Mouse (Mus musculus) hindbrain, embryonic 13.5 days (tissue): ENCODE results near the gene Eva1b. TPM values are rescaled to one million over a fixed set of nuclear protein-coding genes. Genes with fewer than 3 reads are reported as not detected.
A peak's percentile ranks its signal among the peaks of the same experiment; 100 is the strongest.

Experiments
- ATAC-seq: fragments of 200-750 bp; cut with Nextera tagmentation; 2 replicates; pipeline ENCODE4 v1.8.0; 2017; ENCODE audit warnings: moderate TSS enrichment; ENCODE audit not compliant: low FRiP score
- H3K27ac ChIP-seq: fragments of 300-500 bp; sonication (generic); 2 replicates; pipeline ENCODE4 v1.5.1; 2015; ENCODE audit warnings: inconsistent platforms, mild to moderate bottlenecking, moderate library complexity
- H3K27me3 ChIP-seq: fragments of 300-500 bp; sonication (generic); 2 replicates; pipeline ENCODE4 v1.6.1; 2015; ENCODE audit warnings: mild to moderate bottlenecking, inconsistent platforms
- H3K36me3 ChIP-seq: fragments of 300-500 bp; sonication (generic); 2 replicates; pipeline ENCODE4 v1.6.1; 2015; ENCODE audit warnings: mild to moderate bottlenecking, inconsistent platforms
- H3K4me1 ChIP-seq: fragments of 300-500 bp; sonication (generic); replicated peaks from 2 replicates; pipeline ENCODE4 v1.6.1; 2015; ENCODE audit warnings: inconsistent platforms
- H3K4me2 ChIP-seq: fragments of 300-500 bp; sonication (generic); 2 replicates; pipeline ENCODE4 v1.6.1; 2015; ENCODE audit warnings: inconsistent platforms, mild to moderate bottlenecking, moderate library complexity
- H3K4me3 ChIP-seq: fragments of 300-500 bp; sonication (generic); 2 replicates; pipeline ENCODE4 v1.5.1; 2015; ENCODE audit warnings: mild to moderate bottlenecking, inconsistent platforms
- H3K9ac ChIP-seq: fragments of 300-500 bp; sonication (generic); 2 replicates; pipeline ENCODE4 v1.6.1; 2015; ENCODE audit warnings: mild to moderate bottlenecking, inconsistent platforms
- H3K9me3 ChIP-seq: fragments of 300-500 bp; sonication (generic); 2 replicates; pipeline ENCODE4 v1.6.1; 2016; ENCODE audit warnings: inconsistent platforms
- WGBS: fragments of 180-500 bp; shearing (Covaris S2); methylation state at CpG from one replicate; pipeline ENCODE4 v1.1.7; 2015; 5-methylcytosine and 5-hydroxymethylcytosine counted together
- polyA plus RNA-seq: library from polyadenylated mRNA; unstranded; fragments of >200 nt; fragmentation: Nextera tagmentation; extraction: Ambion mirVana; gene quantifications from 2 replicates; pipeline ENCODE4 v1.2.1, GENCODE M21; 2015

The Eva1b gene
- polyA plus RNA-seq, 1 experiment from 2014 or later, result 15.0 TPM

DNA sequence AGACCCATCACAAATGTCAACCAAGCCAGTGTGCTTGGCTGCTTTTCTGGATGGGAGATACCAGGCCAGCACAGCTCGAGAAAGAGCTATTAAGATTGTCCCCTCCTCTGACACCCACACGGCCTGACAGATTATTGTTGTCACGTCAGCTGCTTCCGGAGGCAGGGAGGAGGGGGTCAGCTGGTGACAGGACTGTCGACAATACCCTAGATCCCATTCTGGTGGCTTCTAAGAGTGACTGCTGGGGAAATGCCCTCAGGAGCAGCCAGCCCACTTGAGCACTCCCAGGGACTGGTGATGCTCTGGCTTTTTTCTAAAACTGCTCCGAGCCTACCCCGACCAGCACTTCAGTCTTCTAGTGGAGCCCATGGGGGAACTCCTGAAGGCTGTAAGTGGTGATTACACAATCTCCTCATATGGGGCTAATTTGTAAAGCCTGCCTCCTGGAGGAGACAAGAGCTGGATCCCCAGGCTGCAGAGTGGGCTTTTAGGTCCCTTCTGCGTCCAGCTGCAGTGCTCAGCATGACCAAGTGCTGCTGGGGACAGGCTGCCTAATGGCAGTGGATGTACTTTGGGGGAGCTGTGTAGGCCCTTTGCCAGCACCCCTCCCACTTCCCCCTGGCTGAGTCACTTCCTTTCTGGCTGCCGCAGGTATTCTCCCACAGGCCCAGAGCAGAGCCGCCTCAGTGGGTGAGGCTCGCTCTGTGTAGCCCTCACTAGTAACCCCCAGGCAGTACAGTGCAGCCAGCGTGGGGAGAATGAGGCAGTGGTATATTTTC, 37.0 kb upstream of the Eva1b start:
- H3K9me3 ChIP-seq, result no peaks in the 10 kb centered on the region
- peaks cover 75% of the 10 kb centered on the region for H3K4me1 ChIP-seq
- H3K4me3 ChIP-seq, result no peak overlapping the region
- WGBS, result 5% methylated on average over 12 of the region's 12 CpGs
- peak overlapping the region; percentile 85 for H3K27ac ChIP-seq
- no peaks in the 10 kb centered on the region for H3K36me3 ChIP-seq
- H3K9ac ChIP-seq, result peak overlapping the region; percentile 65
- peak; percentile 57 for ATAC-seq
- no peaks in the 10 kb centered on the region for H3K27me3 ChIP-seq
- peak overlapping the region; percentile 37 for H3K4me2 ChIP-seq

- H3K4me3 ChIP-seq, result no peak overlapping the region
- peak overlapping the region; percentile 37 for H3K4me2 ChIP-seq
- peaks cover 75% of the 10 kb centered on the region for H3K4me1 ChIP-seq
- WGBS, result 20% methylated on average over 7 of the region's 7 CpGs
- H3K9me3 ChIP-seq, result no peaks in the 10 kb centered on the region
- ATAC-seq, result no peak
- peak overlapping the region; percentile 65 for H3K9ac ChIP-seq
- no peaks in the 10 kb centered on the region for H3K36me3 ChIP-seq
- H3K27ac ChIP-seq, result peak overlapping the region; percentile 85
- H3K27me3 ChIP-seq, result no peaks in the 10 kb centered on the region
Observed at GRCm38 (mm10) chr4:126111153-126111549, 36.4 kb upstream of the Eva1b start.

DNA sequence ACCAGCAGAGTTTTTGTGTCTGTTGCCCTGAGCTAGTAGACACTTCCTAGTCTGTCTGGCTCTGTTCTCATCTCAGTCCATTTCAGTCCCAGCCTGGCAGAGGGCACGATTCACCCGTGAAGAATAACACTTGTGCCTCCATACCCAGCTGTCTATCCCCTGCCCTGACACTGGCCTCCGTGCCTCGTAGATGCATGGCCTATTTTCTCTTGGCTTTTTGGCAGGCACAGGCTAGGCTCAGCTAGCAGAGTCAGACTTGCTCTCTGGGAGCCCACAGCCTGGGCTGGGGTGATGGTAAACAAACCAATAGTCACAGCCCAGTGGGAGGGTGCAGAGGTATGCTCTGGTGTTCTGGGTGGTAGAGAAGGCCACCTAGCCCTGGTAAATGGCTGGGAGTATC, 34.3 kb upstream of the Eva1b start:
- WGBS, result 80% methylated on average over 4 of the region's 4 CpGs
- no peak overlapping the region for H3K4me3 ChIP-seq
- no peaks in the 10 kb centered on the region for H3K27me3 ChIP-seq
- 0 out of 2 replicates have a peak overlapping the region, but pooled peaks have one; percentile 19 for H3K9ac ChIP-seq
- H3K27ac ChIP-seq, result no peak overlapping the region
- H3K36me3 ChIP-seq, result peaks cover 5% of the 10 kb centered on the region; the same call in 1 of the 2 replicates
- no peak for ATAC-seq
- H3K4me1 ChIP-seq, result peaks cover 64% of the 10 kb centered on the region
- H3K9me3 ChIP-seq, result no peaks in the 10 kb centered on the region
- no peak overlapping the region for H3K4me2 ChIP-seq

GRCm38 (mm10) chr4:126113943-126114342, 33.6 kb upstream of the Eva1b start:
- H3K9ac ChIP-seq, result no peak overlapping the region
- WGBS, result 22% methylated on average over 6 of the region's 6 CpGs

GRCm38 (mm10) chr4:126115411-126115810, 32.1 kb upstream of the Eva1b start:
- no peak overlapping the region for H3K27ac ChIP-seq
- WGBS, result 87% methylated on average over 9 of the region's 9 CpGs
- H3K4me1 ChIP-seq, result peaks cover 51% of the 10 kb centered on the region
- H3K9me3 ChIP-seq, result no peaks in the 10 kb centered on the region
- H3K4me2 ChIP-seq, result no peak overlapping the region
- no peaks in the 10 kb centered on the region for H3K27me3 ChIP-seq
- no peak overlapping the region for H3K4me3 ChIP-seq
- no peak overlapping the region for H3K9ac ChIP-seq
- ATAC-seq, result no peak
- H3K36me3 ChIP-seq, result peaks cover 11% of the 10 kb centered on the region; the same call in 1 of the 2 replicates

More at GRCm38 (mm10) chr4:126113943-126114342, 33.6 kb upstream of the Eva1b start:
- no peak for ATAC-seq
- Histone ChIP-seq H3K27me3 (no peaks in the 10 kb centered on the region), H3K4me2 (no peak overlapping the region), H3K36me3 (peaks cover 9% of the 10 kb centered on the region; the same call in 1 of the 2 replicates), H3K4me3 (no peak overlapping the region), H3K27ac (no peak overlapping the region), H3K4me1 (peaks cover 64% of the 10 kb centered on the region), H3K9me3 (no peaks in the 10 kb centered on the region)

GRCm38 (mm10) chr4:126115871-126116521, 31.5 kb upstream of the Eva1b start:
- peaks cover 46% of the 10 kb centered on the region for H3K4me1 ChIP-seq
- no peak overlapping the region for H3K4me3 ChIP-seq
- H3K4me2 ChIP-seq, result no peak overlapping the region
- H3K36me3 ChIP-seq, result peaks cover 14% of the 10 kb centered on the region
- no peak for ATAC-seq
- no peaks in the 10 kb centered on the region for H3K27me3 ChIP-seq
- H3K9ac ChIP-seq, result no peak overlapping the region
- WGBS, result 74% methylated on average over 6 of the region's 6 CpGs
- no peak overlapping the region for H3K27ac ChIP-seq
- H3K9me3 ChIP-seq, result peaks cover 2% of the 10 kb centered on the region; the same call in 1 of the 2 replicates

- Histone ChIP-seq H3K4me2 (no peak overlapping the region), H3K9ac (no peak overlapping the region), H3K4me1 (peaks cover 39% of the 10 kb centered on the region), H3K4me3 (no peak overlapping the region), H3K9me3 (peaks cover 8% of the 10 kb centered on the region; the same call in 1 of the 2 replicates), H3K27ac (no peak overlapping the region), H3K27me3 (no peaks in the 10 kb centered on the region), H3K36me3 (peaks cover 24% of the 10 kb centered on the region)
- no peak for ATAC-seq
- WGBS, result 89% methylated on average over 8 of the region's 8 CpGs
Observed at GRCm38 (mm10) chr4:126117116-126117515, 30.4 kb upstream of the Eva1b start.

- H3K4me3 ChIP-seq, result no peak overlapping the region
- no peak overlapping the region; the same call in 1 of the 2 replicates for H3K9ac ChIP-seq
- H3K4me2 ChIP-seq, result no peak overlapping the region
- 64% methylated on average over 4 of the region's 4 CpGs for WGBS
- H3K4me1 ChIP-seq, result peaks cover 32% of the 10 kb centered on the region
- peaks cover 27% of the 10 kb centered on the region for H3K36me3 ChIP-seq
- H3K27me3 ChIP-seq, result no peaks in the 10 kb centered on the region
- peak overlapping the region; percentile 64 for H3K27ac ChIP-seq
- H3K9me3 ChIP-seq, result peaks cover 8% of the 10 kb centered on the region; the same call in 1 of the 2 replicates
- peak; percentile 36; the same call in 1 of the 2 replicates for ATAC-seq
Observed at GRCm38 (mm10) chr4:126118651-126119050, 28.9 kb upstream of the Eva1b start.

GRCm38 (mm10) chr4:126119051-126119450, 28.5 kb upstream of the Eva1b start:
- Histone ChIP-seq H3K4me2 (no peak overlapping the region), H3K27me3 (no peaks in the 10 kb centered on the region), H3K36me3 (peaks cover 31% of the 10 kb centered on the region), H3K9me3 (peaks cover 8% of the 10 kb centered on the region; the same call in 1 of the 2 replicates), H3K4me1 (peaks cover 29% of the 10 kb centered on the region), H3K9ac (no peak overlapping the region), H3K27ac (peak overlapping the region; percentile 64), H3K4me3 (no peak overlapping the region)
- ATAC-seq, result no peak
- WGBS, result 89% methylated on average over 1 of the region's 1 CpGs

GRCm38 (mm10) chr4:126120052-126120451, 27.5 kb upstream of the Eva1b start:
- ATAC-seq, result no peak
- peaks cover 28% of the 10 kb centered on the region for H3K4me1 ChIP-seq
- H3K9me3 ChIP-seq, result peaks cover 8% of the 10 kb centered on the region; the same call in 1 of the 2 replicates
- H3K4me2 ChIP-seq, result no peak overlapping the region
- no peak overlapping the region for H3K27ac ChIP-seq
- peaks cover 41% of the 10 kb centered on the region for H3K36me3 ChIP-seq
- H3K4me3 ChIP-seq, result no peak overlapping the region
- 90% methylated on average over 5 of the region's 5 CpGs for WGBS
- no peak overlapping the region for H3K9ac ChIP-seq
- H3K27me3 ChIP-seq, result no peaks in the 10 kb centered on the region

DNA sequence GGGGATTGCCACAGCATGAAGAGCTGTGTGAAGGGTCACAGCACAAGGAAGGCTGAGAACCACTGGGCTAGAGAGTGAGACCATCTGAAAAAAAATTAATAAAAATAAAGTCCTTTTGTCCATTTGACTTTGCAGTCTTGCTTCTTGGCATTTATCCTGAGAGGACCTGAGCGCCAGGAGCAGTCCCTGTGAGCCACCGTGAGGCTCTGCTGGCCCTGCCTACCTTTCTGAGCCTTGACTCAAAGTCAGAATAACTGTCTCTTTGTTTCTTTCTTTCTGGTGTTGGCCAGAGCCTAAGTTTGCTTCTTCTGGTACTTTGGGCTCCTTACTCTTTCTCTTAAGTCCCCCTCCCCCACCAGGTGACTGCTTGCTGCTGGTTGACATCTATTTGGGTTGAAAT, 27.0 kb upstream of the Eva1b start:
- ATAC-seq, result no peak
- Histone ChIP-seq H3K4me1 (peaks cover 25% of the 10 kb centered on the region), H3K9ac (no peak overlapping the region), H3K27ac (no peak overlapping the region), H3K36me3 (peaks cover 45% of the 10 kb centered on the region), H3K27me3 (no peaks in the 10 kb centered on the region), H3K4me2 (no peak overlapping the region), H3K9me3 (peaks cover 8% of the 10 kb centered on the region; the same call in 1 of the 2 replicates), H3K4me3 (no peak overlapping the region)
- 92% methylated on average over 2 of the region's 2 CpGs for WGBS

GRCm38 (mm10) chr4:126123309-126124040, 24.1 kb upstream of the Eva1b start:
- no peak for ATAC-seq
- H3K4me1 ChIP-seq, result peaks cover 7% of the 10 kb centered on the region

More at GRCm38 (mm10) chr4:126123309-126124040, 24.1 kb upstream of the Eva1b start:
- Histone ChIP-seq H3K9ac (no peak overlapping the region), H3K36me3 (peaks cover 68% of the 10 kb centered on the region), H3K27ac (no peak overlapping the region), H3K4me3 (no peak overlapping the region), H3K9me3 (peaks cover 8% of the 10 kb centered on the region; the same call in 1 of the 2 replicates), H3K27me3 (no peaks in the 10 kb centered on the region), H3K4me2 (no peak overlapping the region)
- WGBS, result 87% methylated on average over 10 of the region's 10 CpGs
